Mouse (Mus musculus): ENCODE results near the gene Spsb2. TPM values are rescaled to one million over a fixed set of nuclear protein-coding genes. Genes with fewer than 3 reads are reported as not detected.
"Not testable (repeated sequence)": the region's sequence is repeated elsewhere in the genome, so short reads cannot be mapped to it uniquely, and the experiment has no call there.

Gene Spsb2
- polyA plus RNA-seq, 1 experiment = 7.3 TPM

DNA sequence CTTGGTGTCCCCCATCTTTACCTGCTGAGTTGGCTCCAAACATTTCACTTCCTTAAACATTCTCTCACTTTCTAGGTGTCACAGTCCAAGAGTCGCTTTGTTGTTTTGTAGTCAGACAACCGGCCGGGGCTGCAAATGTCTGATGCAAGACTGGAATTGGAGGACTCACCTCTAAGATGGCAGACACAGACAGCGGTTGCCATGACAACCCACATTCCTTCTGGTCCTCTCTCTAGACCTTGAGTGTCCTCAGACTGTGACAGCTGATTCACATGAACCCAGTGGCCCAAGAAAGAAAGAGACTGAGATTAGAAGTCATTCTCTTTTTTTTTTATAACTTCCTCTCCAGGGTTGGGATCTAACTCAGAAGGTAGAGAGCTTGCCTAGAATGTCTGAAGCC, 18.9 kb upstream of the Spsb2 start:
- H3K27ac ChIP-seq (ENCODE audit: control insufficient read depth, insufficient read depth, low read depth, low read length, poor library complexity) = no peak overlapping the region
- TF ChIP-seq POLR2A (IDR thresholded peaks at IDR 0.05; ENCODE audit: borderline replicate concordance, control insufficient read depth, low read depth, low read length) (no peak), CTCF (IDR thresholded peaks at IDR 0.05; ENCODE audit: control insufficient read depth, insufficient read depth, low read length) (no peak)
- H3K4me3 ChIP-seq (replicated peaks; ENCODE audit: control insufficient read depth, low read depth, low read length) = no peak overlapping the region
- WGBS = 78% methylated on average over 4 of the region's 4 CpGs
- no peaks in the 10 kb centered on the region for H3K4me1 ChIP-seq (ENCODE audit: control insufficient read depth, insufficient read depth, low read length)

DNA sequence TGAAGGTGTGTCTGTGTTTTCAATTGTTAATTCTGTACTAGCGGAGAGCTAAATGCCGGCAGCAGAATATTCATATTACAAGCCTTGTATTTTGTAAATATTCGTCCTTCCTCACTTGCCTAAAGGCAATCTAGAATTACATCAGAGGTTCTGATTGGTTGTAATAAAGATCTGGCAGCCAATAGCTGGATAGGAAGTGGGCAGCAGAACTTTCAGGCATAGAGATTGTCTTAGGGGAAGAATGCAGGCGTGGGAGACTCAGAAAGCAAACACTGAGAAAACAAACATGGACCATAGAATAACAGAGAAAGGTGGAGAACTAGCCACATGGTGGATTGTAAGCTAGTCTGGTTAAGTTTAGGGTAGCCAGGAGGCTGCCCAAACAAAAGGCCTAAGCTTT, 18.3 kb upstream of the Spsb2 start:
- Histone ChIP-seq H3K27ac (ENCODE audit: control insufficient read depth, insufficient read depth, low read depth, low read length, poor library complexity) (no peak overlapping the region), H3K4me1 (ENCODE audit: control insufficient read depth, insufficient read depth, low read length) (no peaks in the 10 kb centered on the region), H3K4me3 (replicated peaks; ENCODE audit: control insufficient read depth, low read depth, low read length) (no peak overlapping the region)
- TF ChIP-seq CTCF (IDR thresholded peaks at IDR 0.05; ENCODE audit: control insufficient read depth, insufficient read depth, low read length) = no peak
- no peak for TF ChIP-seq POLR2A (IDR thresholded peaks at IDR 0.05; ENCODE audit: borderline replicate concordance, control insufficient read depth, low read depth, low read length)
- 55% methylated on average over 4 of the region's 4 CpGs for WGBS

GRCm38 (mm10) chr6:124791911-124792310, 16.6 kb upstream of the Spsb2 start:
- 82% methylated on average over 3 of the region's 3 CpGs for WGBS
- TF ChIP-seq CTCF (IDR thresholded peaks at IDR 0.05; ENCODE audit: control insufficient read depth, insufficient read depth, low read length) = no peak
- no peak for TF ChIP-seq POLR2A (IDR thresholded peaks at IDR 0.05; ENCODE audit: borderline replicate concordance, control insufficient read depth, low read depth, low read length)
- H3K4me3 ChIP-seq (replicated peaks; ENCODE audit: control insufficient read depth, low read depth, low read length) = no peak overlapping the region
- no peaks in the 10 kb centered on the region for H3K4me1 ChIP-seq (ENCODE audit: control insufficient read depth, insufficient read depth, low read length)
- H3K27ac ChIP-seq (ENCODE audit: control insufficient read depth, insufficient read depth, low read depth, low read length, poor library complexity) = no peak overlapping the region

- H3K27ac ChIP-seq (ENCODE audit: control insufficient read depth, insufficient read depth, low read depth, low read length, poor library complexity) = no peak overlapping the region
- WGBS = 89% methylated on average over 4 of the region's 4 CpGs
- H3K4me1 ChIP-seq (ENCODE audit: control insufficient read depth, insufficient read depth, low read length) = no peaks in the 10 kb centered on the region
- no peak overlapping the region for H3K4me3 ChIP-seq (replicated peaks; ENCODE audit: control insufficient read depth, low read depth, low read length)
- TF ChIP-seq CTCF (IDR thresholded peaks at IDR 0.05; ENCODE audit: control insufficient read depth, insufficient read depth, low read length) (no peak), POLR2A (IDR thresholded peaks at IDR 0.05; ENCODE audit: borderline replicate concordance, control insufficient read depth, low read depth, low read length) (no peak)
These were observed 12.7 kb upstream of the Spsb2 start for GRCm38 (mm10) chr6:124795781-124796180.

DNA sequence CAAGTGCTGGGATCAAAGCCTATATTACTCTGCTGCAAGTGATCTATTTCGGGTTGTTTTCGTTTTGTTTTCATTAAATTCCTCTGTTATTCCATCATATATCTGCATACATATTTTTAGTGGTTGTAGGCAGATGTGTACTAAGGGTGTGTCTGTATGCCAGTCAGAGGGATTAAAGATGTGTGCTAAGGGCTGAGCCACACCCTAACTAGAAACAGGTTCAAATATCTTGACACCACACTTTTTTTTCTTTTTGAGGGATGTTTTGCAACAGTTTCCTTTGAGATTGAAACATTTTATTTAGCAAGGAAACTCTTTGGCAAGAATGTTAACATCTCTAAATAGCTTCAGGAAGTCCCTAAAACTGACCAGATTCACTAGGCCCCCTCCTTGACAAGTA, 12.3 kb upstream of the Spsb2 start:
- Histone ChIP-seq H3K27ac (ENCODE audit: control insufficient read depth, insufficient read depth, low read depth, low read length, poor library complexity) (no peak overlapping the region), H3K4me3 (replicated peaks; ENCODE audit: control insufficient read depth, low read depth, low read length) (no peak overlapping the region)
- TF ChIP-seq POLR2A (IDR thresholded peaks at IDR 0.05; ENCODE audit: borderline replicate concordance, control insufficient read depth, low read depth, low read length) (no peak), CTCF (IDR thresholded peaks at IDR 0.05; ENCODE audit: control insufficient read depth, insufficient read depth, low read length) (no peak)

GRCm38 (mm10) chr6:124802400-124802799, 6.1 kb upstream of the Spsb2 start:
- WGBS = 23% methylated on average over 6 of the region's 9 CpGs
- H3K4me1 ChIP-seq (ENCODE audit: control insufficient read depth, insufficient read depth, low read length); H3K4me3 ChIP-seq (replicated peaks; ENCODE audit: control insufficient read depth, low read depth, low read length); H3K27ac ChIP-seq (ENCODE audit: control insufficient read depth, insufficient read depth, low read depth, low read length, poor library complexity): not testable (repeated sequence)

More for the DNA sequence above, 12.3 kb upstream of the Spsb2 start:
- no peaks in the 10 kb centered on the region for H3K4me1 ChIP-seq (ENCODE audit: control insufficient read depth, insufficient read depth, low read length)
- 76% methylated on average over 2 of the region's 2 CpGs for WGBS

GRCm38 (mm10) chr6:124803061-124803460, 5.4 kb upstream of the Spsb2 start:
- Histone ChIP-seq H3K4me3 (replicated peaks; ENCODE audit: control insufficient read depth, low read depth, low read length) (no peak overlapping the region), H3K4me1 (ENCODE audit: control insufficient read depth, insufficient read depth, low read length) (peaks cover 2% of the 10 kb centered on the region), H3K27ac (ENCODE audit: control insufficient read depth, insufficient read depth, low read depth, low read length, poor library complexity) (no peak overlapping the region)
- TF ChIP-seq POLR2A (IDR thresholded peaks at IDR 0.05; ENCODE audit: borderline replicate concordance, control insufficient read depth, low read depth, low read length) (no peak), CTCF (IDR thresholded peaks at IDR 0.05; ENCODE audit: control insufficient read depth, insufficient read depth, low read length) (no peak)
- WGBS = 81% methylated on average over 3 of the region's 3 CpGs

GRCm38 (mm10) chr6:124803691-124804090, 4.8 kb upstream of the Spsb2 start:
- not testable (repeated sequence) for H3K4me3 ChIP-seq (replicated peaks; ENCODE audit: control insufficient read depth, low read depth, low read length); H3K27ac ChIP-seq (ENCODE audit: control insufficient read depth, insufficient read depth, low read depth, low read length, poor library complexity); H3K4me1 ChIP-seq (ENCODE audit: control insufficient read depth, insufficient read depth, low read length)
- 95% methylated on average over 4 of the region's 4 CpGs for WGBS

- Histone ChIP-seq H3K4me3 (replicated peaks; ENCODE audit: control insufficient read depth, low read depth, low read length) (no peak overlapping the region), H3K4me1 (ENCODE audit: control insufficient read depth, insufficient read depth, low read length) (peaks cover 5% of the 10 kb centered on the region), H3K27ac (ENCODE audit: control insufficient read depth, insufficient read depth, low read depth, low read length, poor library complexity) (no peak overlapping the region)
- no peak for TF ChIP-seq POLR2A (IDR thresholded peaks at IDR 0.05; ENCODE audit: borderline replicate concordance, control insufficient read depth, low read depth, low read length)
- no peak for TF ChIP-seq CTCF (IDR thresholded peaks at IDR 0.05; ENCODE audit: control insufficient read depth, insufficient read depth, low read length)
- 57% methylated on average over 3 of the region's 3 CpGs for WGBS
These were observed 4.1 kb upstream of the Spsb2 start for GRCm38 (mm10) chr6:124804341-124804740.
